Mouse (Mus musculus) hindbrain, embryonic 10.5 days (tissue): ENCODE measurements at regions not wholly inside any gene's neighbourhood (a gene's known extent, or its start where the extent isn't known, plus 50 kb on each side); places are given as distances from the start of the nearest gene placed in this dataset.

Source experiments
- DNase-seq: peaks from one replicate; pipeline ENCODE4 v3.0.0-alpha.2; 2017; ENCODE audit warnings: low spot score
- H3K27ac ChIP-seq: fragments of 300-500 bp; sonication (generic); 2 replicates; pipeline ENCODE4 v1.5.1; 2016; ENCODE audit warnings: mild to moderate bottlenecking, moderate library complexity
- H3K27me3 ChIP-seq: fragments of 300-500 bp; sonication (generic); 2 replicates; pipeline ENCODE4 v1.6.1; 2016; ENCODE audit warnings: mild to moderate bottlenecking; ENCODE audit not compliant: poor library complexity, insufficient read depth, severe bottlenecking
- H3K36me3 ChIP-seq: fragments of 300-500 bp; sonication (generic); 2 replicates; pipeline ENCODE4 v1.6.1; 2016; ENCODE audit warnings: mild to moderate bottlenecking, moderate library complexity
- H3K4me1 ChIP-seq: fragments of 300-500 bp; sonication (generic); replicated peaks from 2 replicates; pipeline ENCODE4 v1.6.1; 2016; ENCODE audit warnings: mild to moderate bottlenecking
- H3K4me3 ChIP-seq: fragments of 300-500 bp; sonication (generic); 2 replicates; pipeline ENCODE4 v1.5.1; 2016; ENCODE audit warnings: mild to moderate bottlenecking, moderate library complexity
- H3K9me3 ChIP-seq: fragments of 300-500 bp; sonication (generic); 2 replicates; pipeline ENCODE4 v1.6.1; 2016; ENCODE audit warnings: mild to moderate bottlenecking, moderate library complexity
- WGBS: fragments of 180-500 bp; shearing (Covaris S2); methylation state at CpG from one replicate; pipeline ENCODE4 v1.1.7; 2016; 5-methylcytosine and 5-hydroxymethylcytosine counted together

- no peaks in the 10 kb centered on the region for H3K27me3 ChIP-seq
- no peaks in the 10 kb centered on the region for H3K36me3 ChIP-seq
- no peak overlapping the region for H3K4me3 ChIP-seq
- DNase-seq = no peak
- H3K9me3 ChIP-seq = no peaks in the 10 kb centered on the region
- H3K27ac ChIP-seq = 0 out of 2 replicates have a peak overlapping the region, but pooled peaks have one; percentile 29
- H3K4me1 ChIP-seq = peaks cover 5% of the 10 kb centered on the region; the same call in 1 of the 2 replicates
- 75% methylated on average over 6 of the region's 6 CpGs for WGBS
These were observed 61.7 kb upstream of the Lrfn2 start for GRCm38 (mm10) chr17:48870443-48870842.

- Histone ChIP-seq H3K4me1 (peaks cover 11% of the 10 kb centered on the region), H3K9me3 (0 out of 2 replicates have a peak, but pooled peaks cover 2% of the 10 kb centered on the region), H3K27ac (no peak overlapping the region), H3K36me3 (no peaks in the 10 kb centered on the region), H3K4me3 (no peak overlapping the region), H3K27me3 (no peaks in the 10 kb centered on the region)
- WGBS = 85% methylated on average over 8 of the region's 8 CpGs
- DNase-seq = no peak
These were observed 54.7 kb upstream of the Lrfn2 start for GRCm38 (mm10) chr17:48877505-48877904.

GRCm38 (mm10) chr17:48880590-48880989, 51.6 kb upstream of the Lrfn2 start:
- Histone ChIP-seq H3K9me3 (0 out of 2 replicates have a peak, but pooled peaks cover 2% of the 10 kb centered on the region), H3K4me3 (no peak overlapping the region), H3K4me1 (peaks cover 11% of the 10 kb centered on the region), H3K27ac (no peak overlapping the region), H3K27me3 (no peaks in the 10 kb centered on the region), H3K36me3 (no peaks in the 10 kb centered on the region)
- 88% methylated on average over 3 of the region's 3 CpGs for WGBS
- DNase-seq = no peak

- peaks cover 11% of the 10 kb centered on the region for H3K4me1 ChIP-seq
- H3K27me3 ChIP-seq = no peaks in the 10 kb centered on the region
- H3K36me3 ChIP-seq = no peaks in the 10 kb centered on the region
- H3K4me3 ChIP-seq = no peak overlapping the region
- 90% methylated on average over 5 of the region's 5 CpGs for WGBS
- no peak overlapping the region for H3K27ac ChIP-seq
- no peak for DNase-seq
- H3K9me3 ChIP-seq = 0 out of 2 replicates have a peak, but pooled peaks cover 2% of the 10 kb centered on the region
These were observed 50.2 kb upstream of the Lrfn2 start for GRCm38 (mm10) chr17:48881946-48882345.
